Mouse (Mus musculus): ENCODE data around the gene Zic2. TPM values are rescaled to one million over a fixed set of nuclear protein-coding genes. Genes with fewer than 3 reads are reported as not detected.

The Zic2 gene
- polyA plus RNA-seq, 1 experiment from 2014 or later, result 2.1 TPM

GRCm38 (mm10) chr14:122467926-122468841 lies 7.1 kb upstream of the Zic2 start:
- Histone ChIP-seq H3K9me3 (replicated peaks; ENCODE audit: control insufficient read depth, low read length) (no peaks in the 10 kb centered on the region), H3K9ac (replicated peaks; ENCODE audit: low read length) (no peak overlapping the region), H3K4me1 (ENCODE audit: control insufficient read depth, insufficient read depth, low read length) (peaks cover 10% of the 10 kb centered on the region), H3K36me3 (replicated peaks; ENCODE audit: control insufficient read depth, insufficient read depth, low read depth, low read length) (no peaks in the 10 kb centered on the region), H3K27me3 (ENCODE audit: control insufficient read depth, insufficient read depth, low read length) (peaks cover 59% of the 10 kb centered on the region), H3K4me2 (ENCODE audit: low read depth, low read length) (no peak overlapping the region; the same call in 1 of the 2 replicates), H3K27ac (replicated peaks; ENCODE audit: low read depth, low read length) (no peak overlapping the region), H3K4me3 (ENCODE audit: low read depth, low read length) (no peak overlapping the region)
- no peak for ATAC-seq (replicated peaks; ENCODE audit: insufficient number of reproducible peaks, low FRiP score, low TSS enrichment, low read depth)
- 5% methylated on average over 23 of the region's 23 CpGs for WGBS
- peak; percentile 36 for DNase-seq (ENCODE audit: low spot score)

- Histone ChIP-seq H3K9me3 (replicated peaks; ENCODE audit: control insufficient read depth, low read length) (no peaks in the 10 kb centered on the region), H3K4me3 (ENCODE audit: low read depth, low read length) (no peak overlapping the region), H3K27ac (replicated peaks; ENCODE audit: low read depth, low read length) (no peak overlapping the region), H3K4me1 (ENCODE audit: control insufficient read depth, insufficient read depth, low read length) (peaks cover 7% of the 10 kb centered on the region), H3K9ac (replicated peaks; ENCODE audit: low read length) (no peak overlapping the region; the same call in 1 of the 2 replicates), H3K27me3 (ENCODE audit: control insufficient read depth, insufficient read depth, low read length) (peaks cover 60% of the 10 kb centered on the region), H3K36me3 (replicated peaks; ENCODE audit: control insufficient read depth, insufficient read depth, low read depth, low read length) (no peaks in the 10 kb centered on the region), H3K4me2 (ENCODE audit: low read depth, low read length) (no peak overlapping the region)
- peak; percentile 43 for DNase-seq (ENCODE audit: low spot score)
- no peak for ATAC-seq (replicated peaks; ENCODE audit: insufficient number of reproducible peaks, low FRiP score, low TSS enrichment, low read depth)
- WGBS, result 2% methylated on average over 28 of the region's 28 CpGs
Observed at GRCm38 (mm10) chr14:122468971-122469755, 6.1 kb upstream of the Zic2 start.

GRCm38 (mm10) chr14:122471449-122472085 lies 3.7 kb upstream of the Zic2 start:
- DNase-seq (ENCODE audit: low spot score) (no peak), ATAC-seq (replicated peaks; ENCODE audit: insufficient number of reproducible peaks, low FRiP score, low TSS enrichment, low read depth) (no peak)
- Histone ChIP-seq H3K4me3 (ENCODE audit: low read depth, low read length) (no peak overlapping the region), H3K36me3 (replicated peaks; ENCODE audit: control insufficient read depth, insufficient read depth, low read depth, low read length) (no peaks in the 10 kb centered on the region), H3K9ac (replicated peaks; ENCODE audit: low read length) (no peak overlapping the region), H3K27me3 (ENCODE audit: control insufficient read depth, insufficient read depth, low read length) (peaks cover 64% of the 10 kb centered on the region), H3K4me1 (ENCODE audit: control insufficient read depth, insufficient read depth, low read length) (peaks cover 6% of the 10 kb centered on the region), H3K27ac (replicated peaks; ENCODE audit: low read depth, low read length) (no peak overlapping the region), H3K4me2 (ENCODE audit: low read depth, low read length) (no peak overlapping the region), H3K9me3 (replicated peaks; ENCODE audit: control insufficient read depth, low read length) (no peaks in the 10 kb centered on the region)
- WGBS, result 10% methylated on average over 31 of the region's 31 CpGs

- no peaks in the 10 kb centered on the region for H3K9me3 ChIP-seq (replicated peaks; ENCODE audit: control insufficient read depth, low read length)
- WGBS, result under 1% methylated on average over 13 of the region's 13 CpGs
- H3K9ac ChIP-seq (replicated peaks; ENCODE audit: low read length), result no peak overlapping the region
- DNase-seq (ENCODE audit: low spot score) (peak; percentile 37), ATAC-seq (replicated peaks; ENCODE audit: insufficient number of reproducible peaks, low FRiP score, low TSS enrichment, low read depth) (no peak)
- H3K4me3 ChIP-seq (ENCODE audit: low read depth, low read length), result no peak overlapping the region
- no peak overlapping the region for H3K4me2 ChIP-seq (ENCODE audit: low read depth, low read length)
- no peaks in the 10 kb centered on the region for H3K36me3 ChIP-seq (replicated peaks; ENCODE audit: control insufficient read depth, insufficient read depth, low read depth, low read length)
- peaks cover 6% of the 10 kb centered on the region for H3K4me1 ChIP-seq (ENCODE audit: control insufficient read depth, insufficient read depth, low read length)
- peaks cover 60% of the 10 kb centered on the region for H3K27me3 ChIP-seq (ENCODE audit: control insufficient read depth, insufficient read depth, low read length)
- H3K27ac ChIP-seq (replicated peaks; ENCODE audit: low read depth, low read length), result no peak overlapping the region
Observed at GRCm38 (mm10) chr14:122472161-122472560, 3.1 kb upstream of the Zic2 start.

- no peak overlapping the region for H3K9ac ChIP-seq (replicated peaks; ENCODE audit: low read length)
- H3K4me2 ChIP-seq (ENCODE audit: low read depth, low read length), result no peak overlapping the region
- H3K4me1 ChIP-seq (ENCODE audit: control insufficient read depth, insufficient read depth, low read length), result peaks cover 6% of the 10 kb centered on the region
- ATAC-seq (replicated peaks; ENCODE audit: insufficient number of reproducible peaks, low FRiP score, low TSS enrichment, low read depth) (no peak), DNase-seq (ENCODE audit: low spot score) (peak; percentile 16)
- WGBS, result 3% methylated on average over 5 of the region's 5 CpGs
- H3K27ac ChIP-seq (replicated peaks; ENCODE audit: low read depth, low read length), result no peak overlapping the region
- no peak overlapping the region for H3K4me3 ChIP-seq (ENCODE audit: low read depth, low read length)
- no peaks in the 10 kb centered on the region for H3K9me3 ChIP-seq (replicated peaks; ENCODE audit: control insufficient read depth, low read length)
- peaks cover 60% of the 10 kb centered on the region for H3K27me3 ChIP-seq (ENCODE audit: control insufficient read depth, insufficient read depth, low read length)
- no peaks in the 10 kb centered on the region for H3K36me3 ChIP-seq (replicated peaks; ENCODE audit: control insufficient read depth, insufficient read depth, low read depth, low read length)
Observed at GRCm38 (mm10) chr14:122472647-122473046, 2.6 kb upstream of the Zic2 start.

GRCm38 (mm10) chr14:122473211-122473751 lies 2.0 kb upstream of the Zic2 start:
- H3K4me3 ChIP-seq (ENCODE audit: low read depth, low read length), result peak overlapping the region; percentile 48; the same call in 1 of the 2 replicates
- 0% methylated on average over 17 of the region's 17 CpGs for WGBS
- H3K9ac ChIP-seq (replicated peaks; ENCODE audit: low read length), result no peak overlapping the region
- H3K36me3 ChIP-seq (replicated peaks; ENCODE audit: control insufficient read depth, insufficient read depth, low read depth, low read length), result no peaks in the 10 kb centered on the region
- no peak overlapping the region; the same call in 1 of the 2 replicates for H3K4me2 ChIP-seq (ENCODE audit: low read depth, low read length)
- H3K27me3 ChIP-seq (ENCODE audit: control insufficient read depth, insufficient read depth, low read length), result peaks cover 54% of the 10 kb centered on the region
- ATAC-seq (replicated peaks; ENCODE audit: insufficient number of reproducible peaks, low FRiP score, low TSS enrichment, low read depth) (no peak), DNase-seq (ENCODE audit: low spot score) (peak; percentile 3)
- peaks cover 6% of the 10 kb centered on the region for H3K4me1 ChIP-seq (ENCODE audit: control insufficient read depth, insufficient read depth, low read length)
- no peaks in the 10 kb centered on the region for H3K9me3 ChIP-seq (replicated peaks; ENCODE audit: control insufficient read depth, low read length)
- H3K27ac ChIP-seq (replicated peaks; ENCODE audit: low read depth, low read length), result no peak overlapping the region

GRCm38 (mm10) chr14:122474041-122474890 lies 969 bp upstream of the Zic2 start:
- DNase-seq (ENCODE audit: low spot score), result peak; percentile 83
- WGBS, result under 1% methylated on average over 56 of the region's 57 CpGs
- Histone ChIP-seq H3K27me3 (ENCODE audit: control insufficient read depth, insufficient read depth, low read length) (peaks cover 54% of the 10 kb centered on the region), H3K36me3 (replicated peaks; ENCODE audit: control insufficient read depth, insufficient read depth, low read depth, low read length) (no peaks in the 10 kb centered on the region), H3K4me2 (ENCODE audit: low read depth, low read length) (peak overlapping the region; percentile 83), H3K4me1 (ENCODE audit: control insufficient read depth, insufficient read depth, low read length) (peaks cover 9% of the 10 kb centered on the region), H3K4me3 (ENCODE audit: low read depth, low read length) (peak overlapping the region; percentile 48), H3K27ac (replicated peaks; ENCODE audit: low read depth, low read length) (peak overlapping the region; percentile 67), H3K9me3 (replicated peaks; ENCODE audit: control insufficient read depth, low read length) (no peaks in the 10 kb centered on the region), H3K9ac (replicated peaks; ENCODE audit: low read length) (peak overlapping the region; percentile 57)
- peak; percentile 86 for ATAC-seq (replicated peaks; ENCODE audit: insufficient number of reproducible peaks, low FRiP score, low TSS enrichment, low read depth)

Measured in embryonic facial prominence, embryonic 11.5 days (tissue).